Mouse (Mus musculus) cerebellum, postnatal 25 days (tissue): ENCODE measurements at regions not wholly inside any gene's neighbourhood (a gene's known extent, or its start where the extent isn't known, plus 50 kb on each side); places are given as distances from the start of the nearest gene placed in this dataset.

Source experiments
- DNase-seq, 2 experiments: peaks; one replicate each; pipeline ENCODE4 v3.0.0; 2021; ENCODE audit warnings: mixed read lengths in 2 of 2

GRCm38 (mm10) chr16:26168216-26168615 is 62.6 kb upstream of the P3h2 start:
- no peak for DNase-seq

- DNase-seq, result no peak
Observed at GRCm38 (mm10) chr16:26164066-26164465, 58.5 kb upstream of the P3h2 start.

GRCm38 (mm10) chr16:26163401-26163800 is 57.8 kb upstream of the P3h2 start:
- DNase-seq, result no peak

- no peak for DNase-seq
Observed at GRCm38 (mm10) chr16:26157606-26158005, 52.0 kb upstream of the P3h2 start.
